Mouse (Mus musculus) lung, adult 2 months (tissue): ENCODE results near the gene Fads6.
A peak's percentile ranks its signal among the peaks of the same experiment; 100 is the strongest.

Experiments
- CTCF ChIP-seq: fragments of 200-500 bp; IDR thresholded peaks from 2 replicates; pipeline ENCODE4 v1.5.1; 2011; ENCODE audit warnings: mild to moderate bottlenecking, low read length, control low read depth; ENCODE audit not compliant: insufficient read depth
- POLR2A ChIP-seq: fragments of 200-500 bp; IDR thresholded peaks from 2 replicates; pipeline ENCODE4 v1.6.1; 2011; ENCODE audit warnings: low read depth, mild to moderate bottlenecking, control low read depth, low read length, borderline replicate concordance; ENCODE audit errors: extremely low read depth

GRCm38 (mm10) chr11:115321906-115322693, 24.6 kb upstream of the Fads6 start, which contains the start of gene Ush1g:
- TF ChIP-seq CTCF (peak; percentile 67), POLR2A (no peak)
